Mouse (Mus musculus) mature B cell (primary cell): ENCODE data around the gene C1ql3.

Experiments used
- in situ Hi-C: fragments of 300-500 bp; cut with MboI; formaldehyde crosslinking; loops from 2 replicates; pipeline ENCODE4 v1.14.3; 2019

C1ql3 gene

GRCm38 (mm10) chr2:13011472-13011871, at the start of gene C1ql3:
C1ql3 (minus strand) TSS chr2:13011806.
- in situ Hi-C loops, result no loop called here

- in situ Hi-C loops, result no loop called here
These were observed 49.0 kb upstream of the C1ql3 start for GRCm38 (mm10) chr2:13060426-13061170.

DNA sequence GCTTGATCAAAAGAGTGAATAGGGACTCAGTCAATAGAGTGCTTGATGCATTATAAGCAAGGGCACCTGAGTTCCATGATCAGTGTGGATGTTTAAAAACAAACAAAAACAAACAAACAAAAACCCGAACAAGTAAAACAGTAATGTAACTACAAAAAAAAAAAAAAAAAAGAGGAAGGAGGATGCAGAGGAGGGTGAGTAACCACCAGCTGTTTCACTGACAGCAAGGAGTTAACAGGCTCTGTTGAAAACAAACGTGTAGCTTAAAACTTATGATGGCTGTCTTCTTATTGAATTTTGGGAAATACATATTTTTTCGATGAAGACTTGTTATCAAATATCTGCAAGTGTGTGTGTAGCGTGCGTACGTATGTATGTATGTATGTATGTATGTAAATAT, 37.0 kb upstream of the C1ql3 start:
- in situ Hi-C loops, result no loop called here

DNA sequence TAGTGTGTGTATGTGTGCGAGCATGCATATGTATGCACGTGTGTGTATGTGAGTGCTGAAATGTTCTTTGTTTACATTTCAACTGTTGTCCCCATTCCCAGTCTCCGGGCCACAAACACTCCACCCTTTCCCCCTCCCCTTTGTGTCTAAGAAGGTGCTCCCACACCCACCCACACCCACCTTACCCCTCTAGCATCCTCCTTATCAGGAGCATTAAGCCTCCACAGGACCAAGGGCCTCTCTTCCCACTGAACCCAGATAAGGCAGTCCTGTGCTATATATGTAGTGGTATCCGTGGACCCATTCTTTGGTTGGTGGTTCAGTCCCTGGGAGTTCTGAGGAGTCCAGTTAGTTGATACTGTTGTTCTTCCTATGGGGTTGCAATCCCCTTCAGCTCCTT, 32.9 kb upstream of the C1ql3 start:
- in situ Hi-C loops, result no loop called here

DNA sequence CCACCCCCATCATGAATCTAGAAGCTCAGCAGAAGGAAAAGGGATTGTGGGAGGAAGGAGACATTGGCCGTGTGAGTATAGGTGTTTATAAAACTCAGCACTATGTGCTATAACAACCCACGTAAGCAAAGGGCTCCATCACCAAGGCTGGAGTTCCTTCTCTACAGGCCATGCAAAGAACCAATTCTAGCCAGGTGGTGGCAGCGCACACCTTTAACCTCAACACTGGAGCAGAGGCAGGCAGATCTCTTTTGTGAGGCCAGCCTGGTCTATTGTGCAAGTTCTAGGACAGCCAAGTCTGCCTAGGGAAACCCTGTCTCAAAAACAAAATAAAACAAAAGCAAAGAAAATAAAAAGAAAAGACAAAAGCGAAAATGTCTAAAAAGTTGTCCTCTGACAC, 28.2 kb upstream of the C1ql3 start:
- in situ Hi-C loops, result no loop called here

GRCm38 (mm10) chr2:13038772-13039171, 27.2 kb upstream of the C1ql3 start:
- in situ Hi-C loops, result no loop called here

DNA sequence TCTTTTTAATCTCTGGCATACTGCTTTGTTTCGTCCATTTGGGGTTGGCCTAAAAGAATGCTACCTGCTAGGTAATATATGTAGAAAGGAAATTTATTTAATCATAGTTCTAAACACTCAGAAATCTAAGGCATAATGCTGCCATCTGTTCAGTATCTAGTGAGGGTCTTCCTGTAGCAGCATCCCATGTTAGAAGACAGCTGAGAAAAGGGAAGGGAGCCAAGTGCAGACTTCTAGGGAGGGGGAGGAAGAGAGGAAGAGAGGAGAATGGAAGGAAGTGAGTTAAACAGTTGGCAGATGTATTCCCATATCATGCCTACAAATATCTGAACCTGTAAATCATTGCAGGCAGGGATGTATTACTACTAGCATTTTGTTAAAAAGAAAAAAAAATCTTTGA, 7.3 kb upstream of the C1ql3 start:
- in situ Hi-C loops, result no loop called here

DNA sequence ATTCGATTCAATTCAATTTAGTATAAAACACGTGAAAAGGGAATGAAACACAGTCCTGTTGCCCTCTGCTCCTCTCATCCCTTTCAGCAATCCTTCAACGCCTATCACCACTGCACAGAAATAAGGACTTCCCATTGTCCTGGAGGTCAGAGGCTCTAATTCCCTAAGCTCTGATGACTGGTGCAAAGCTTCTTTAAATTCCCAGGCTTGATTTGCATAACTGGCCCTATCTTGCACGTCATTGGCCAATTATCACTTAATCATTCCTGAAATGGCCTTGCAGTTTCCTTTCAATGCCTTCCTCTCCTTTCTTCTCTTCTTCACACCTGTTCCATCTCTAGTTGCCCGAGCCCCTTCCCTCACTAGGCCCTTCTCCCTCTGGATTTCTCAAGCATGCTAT, 6.8 kb upstream of the C1ql3 start:
- in situ Hi-C loops, result no loop called here

- in situ Hi-C loops, result no loop called here
These were observed 367 bp upstream of the C1ql3 start for GRCm38 (mm10) chr2:13011973-13012372.

DNA sequence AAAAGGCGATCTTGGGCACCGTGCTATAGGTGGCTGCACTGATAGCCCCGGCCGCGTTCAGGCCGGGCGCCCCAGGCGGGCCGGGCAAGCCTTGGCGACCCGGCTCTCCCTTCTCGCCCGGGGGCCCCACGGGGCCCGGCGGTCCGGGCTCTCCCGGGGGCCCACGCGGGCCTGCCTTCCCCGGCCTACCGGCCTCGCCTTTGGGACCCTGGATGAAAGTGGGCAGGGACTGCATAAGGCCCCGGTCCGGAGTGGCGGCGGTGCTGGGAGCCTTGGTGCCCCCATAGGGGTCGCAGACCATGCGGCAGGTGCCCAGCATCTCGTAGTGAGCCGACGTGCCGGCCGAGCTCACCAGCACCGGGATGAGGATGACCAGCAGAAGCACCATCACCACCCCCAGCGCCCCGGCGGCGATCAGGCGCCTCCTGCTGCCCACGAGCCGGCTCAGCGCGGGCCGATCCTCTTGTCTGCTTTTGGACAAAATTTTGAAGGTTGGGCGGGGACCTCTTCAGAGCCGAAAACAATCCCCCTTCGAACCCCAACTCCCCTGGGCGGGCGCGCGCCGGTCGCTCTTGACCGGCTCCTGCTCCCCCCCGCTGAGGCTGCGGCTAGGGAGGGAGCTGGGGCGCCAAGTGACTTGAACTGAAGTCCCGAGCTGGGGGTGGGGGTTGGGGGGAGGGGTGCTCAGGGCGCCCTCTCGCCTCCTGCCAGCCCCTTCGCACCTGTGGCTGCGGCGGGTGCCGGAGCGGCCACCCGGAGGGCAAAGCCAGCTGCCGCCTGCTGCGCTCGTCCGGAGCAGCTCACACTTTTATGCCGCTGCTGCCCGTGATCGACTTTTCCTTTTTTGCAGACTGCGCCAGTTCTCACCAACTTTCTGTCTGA, 905 bp downstream of the C1ql3 start:
- in situ Hi-C loops, result no loop called here

DNA sequence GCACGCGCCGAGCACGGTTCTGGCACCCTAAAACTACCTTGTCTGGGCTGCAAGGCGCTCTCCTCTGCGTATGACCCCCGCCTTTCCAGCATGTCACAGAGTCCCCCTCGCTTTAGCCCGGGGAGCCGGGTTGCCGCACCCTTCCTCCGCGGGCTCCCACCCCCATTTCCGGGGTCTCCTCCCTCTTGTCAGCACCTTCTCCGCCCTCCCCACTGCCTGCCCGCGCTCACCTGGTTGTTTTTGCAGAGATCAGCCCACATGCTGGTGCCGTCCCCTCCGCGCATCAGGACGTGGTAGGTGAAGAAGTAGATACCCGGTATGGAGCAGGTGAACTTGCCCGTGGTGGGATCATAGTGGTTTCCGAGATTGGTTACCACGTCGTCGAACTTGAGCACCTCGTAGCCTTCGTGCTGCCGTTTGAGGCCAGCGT, 1.6 kb downstream of the C1ql3 start:
- in situ Hi-C loops, result no loop called here

DNA sequence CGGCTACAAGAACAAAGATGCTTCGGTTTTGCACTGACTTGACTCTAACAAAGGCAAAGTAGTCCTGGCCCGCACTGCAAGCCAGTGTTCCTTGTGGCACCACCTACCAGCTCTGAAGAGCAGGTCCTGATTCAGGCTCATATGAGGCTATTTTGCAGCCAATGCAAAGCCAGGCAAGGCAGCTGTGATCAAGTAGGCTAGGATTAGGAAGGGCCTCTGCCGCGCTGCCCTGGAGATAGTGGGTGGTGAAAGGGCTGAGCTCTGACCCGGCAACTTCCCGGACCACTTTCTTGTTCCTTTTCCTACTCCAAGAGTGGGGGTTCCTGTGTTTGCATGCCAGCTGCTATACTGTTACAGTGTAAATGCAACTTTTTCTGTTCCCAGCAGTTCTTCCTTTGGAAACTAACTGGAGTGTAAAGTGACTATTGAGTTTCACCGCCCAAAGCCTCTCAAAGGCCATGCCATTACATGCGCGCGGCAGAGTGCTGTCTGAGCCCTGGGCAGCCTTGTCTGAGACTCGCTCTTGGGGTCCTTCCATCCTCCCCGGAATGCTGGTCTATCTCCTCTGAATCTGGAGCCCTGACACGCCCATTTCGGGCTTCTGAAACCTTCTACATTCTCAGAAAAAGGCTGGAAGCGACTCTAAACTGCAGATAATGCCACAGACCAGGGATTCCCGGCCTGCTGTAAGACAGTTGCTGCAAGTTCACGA, 2.2 kb downstream of the C1ql3 start:
- in situ Hi-C loops, result no loop called here

DNA sequence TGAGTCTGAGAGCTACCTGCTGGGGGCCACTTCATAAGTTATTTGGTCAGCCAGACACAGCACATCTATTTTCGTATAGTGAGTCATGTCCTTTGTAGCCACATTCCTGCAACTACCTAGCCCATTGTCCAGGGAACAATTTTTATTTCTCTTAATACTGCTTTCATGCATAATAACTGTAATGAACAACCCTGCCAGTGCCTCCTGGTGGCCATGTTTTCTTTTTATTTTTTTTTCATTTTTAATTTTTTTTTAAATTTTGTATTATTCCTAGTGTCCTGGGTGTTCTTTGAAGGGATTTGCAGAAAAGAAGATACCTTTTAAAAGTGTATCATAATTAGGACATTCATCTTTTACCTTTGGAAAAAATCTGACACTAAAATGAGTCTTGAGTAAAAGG, 3.2 kb downstream of the C1ql3 start:
- in situ Hi-C loops, result no loop called here

- in situ Hi-C loops, result no loop called here
These were observed 11.6 kb downstream of the C1ql3 start for GRCm38 (mm10) chr2:13000026-13000425.

DNA sequence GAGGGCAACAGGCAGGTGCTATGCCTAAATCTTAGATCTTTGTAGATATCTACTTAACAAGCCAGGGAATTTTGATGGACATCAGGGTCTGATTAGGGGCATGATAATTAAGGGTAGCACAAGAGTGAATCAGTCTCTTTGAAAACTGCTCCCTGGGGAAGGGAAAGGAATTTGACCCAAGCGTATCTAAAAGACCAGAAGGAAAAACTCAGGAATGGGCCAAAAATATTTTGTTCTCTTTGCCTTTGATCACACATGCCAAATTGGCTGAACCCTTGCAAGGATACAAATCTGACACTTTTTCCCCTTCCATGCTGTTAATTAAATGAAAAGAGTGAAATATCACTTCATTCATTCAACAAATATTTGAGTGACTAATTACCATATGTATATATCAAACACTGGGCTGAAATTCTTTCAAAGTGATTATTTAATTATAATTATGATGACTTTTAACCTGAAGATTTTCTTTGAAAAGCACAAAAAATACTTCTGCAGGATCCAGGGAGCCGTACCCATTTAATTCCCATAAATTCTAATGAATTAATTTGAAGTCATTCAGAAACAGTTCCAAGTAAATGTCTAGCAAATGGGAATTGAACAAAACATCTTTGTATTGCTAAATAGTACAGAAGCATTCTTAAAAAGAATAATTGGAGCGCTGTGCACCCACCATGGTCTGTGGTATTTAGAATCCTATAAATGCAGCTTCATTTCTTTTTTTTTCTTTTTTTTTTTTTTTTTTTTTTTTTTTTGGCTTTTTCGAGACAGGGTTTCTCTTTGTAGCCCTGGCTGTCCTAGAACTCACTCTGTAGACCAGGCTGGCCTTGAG, 26.5 kb downstream of the C1ql3 start:
- in situ Hi-C loops, result no loop called here

- in situ Hi-C loops, result no loop called here
These were observed 32.8 kb downstream of the C1ql3 start for GRCm38 (mm10) chr2:12978771-12979170.

DNA sequence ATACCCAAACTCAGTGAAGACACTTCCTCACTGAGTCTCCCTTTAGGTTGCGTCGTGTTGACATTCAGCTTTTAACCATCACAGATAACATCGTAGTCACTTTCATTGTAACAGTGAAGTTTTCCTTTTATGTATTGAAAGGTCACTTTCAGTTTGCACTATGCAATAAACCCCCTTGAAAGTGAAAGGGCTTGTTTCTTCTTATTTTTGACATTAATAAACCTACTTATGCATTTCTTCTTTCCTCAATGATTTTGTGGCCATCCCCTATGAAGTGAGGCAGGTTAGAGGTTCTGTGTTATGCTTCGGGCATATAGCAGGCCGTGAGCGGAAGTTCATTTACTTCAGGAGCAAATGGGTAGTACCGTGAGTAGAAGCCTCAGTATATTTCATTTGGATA, 34.2 kb downstream of the C1ql3 start:
- in situ Hi-C loops, result no loop called here

DNA sequence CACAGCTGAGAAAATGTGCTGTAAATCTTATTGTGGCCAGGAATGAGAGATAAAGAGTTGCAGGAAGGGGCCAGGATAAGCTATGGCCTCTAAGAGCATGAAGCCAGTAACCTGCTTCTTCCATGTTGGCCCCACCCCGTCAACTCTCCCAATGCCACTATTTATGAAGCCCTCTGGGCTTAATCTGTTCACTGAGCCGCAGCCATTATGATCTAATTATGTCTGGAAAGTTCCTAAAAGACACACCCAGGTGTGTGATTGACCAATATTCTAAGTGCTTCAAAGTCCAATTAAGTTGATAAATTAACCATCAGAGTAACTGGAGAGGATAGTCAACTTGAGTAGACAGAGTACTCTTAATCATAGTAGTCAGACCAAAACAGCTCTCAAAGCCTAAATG, 37.9 kb downstream of the C1ql3 start:
- in situ Hi-C loops, result no loop called here

DNA sequence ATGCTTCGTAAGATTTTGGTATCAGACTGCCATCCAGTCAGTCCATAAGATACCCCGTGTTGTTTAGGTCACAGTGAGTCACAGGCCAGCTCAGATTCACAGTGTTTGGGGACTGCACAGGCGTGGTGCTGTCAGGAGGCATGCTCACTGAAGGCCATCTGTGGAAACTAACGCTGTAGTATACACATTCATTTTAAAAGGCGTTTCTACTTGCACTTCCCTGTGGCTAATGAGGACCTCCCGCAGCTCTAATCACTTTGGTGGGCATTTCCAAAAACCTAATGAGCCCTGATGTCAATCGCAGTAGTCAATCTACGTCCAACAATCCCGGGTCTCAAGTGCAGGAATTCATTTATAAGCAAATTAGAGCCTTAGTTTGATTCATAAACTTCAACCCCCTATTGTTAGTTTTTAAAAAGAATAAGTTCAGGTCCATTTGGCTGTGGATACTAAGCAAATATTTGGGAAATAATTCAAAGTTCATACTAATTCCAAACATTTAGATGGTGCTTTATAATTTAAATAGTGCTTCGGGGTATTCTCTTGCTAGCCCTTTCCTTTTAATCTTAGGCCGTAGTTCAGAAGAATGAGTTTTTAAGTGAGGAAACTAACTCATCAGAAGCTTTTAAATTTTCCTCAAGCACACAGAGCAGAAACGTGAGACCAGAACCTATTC, 41.4 kb downstream of the C1ql3 start:
- in situ Hi-C loops, result no loop called here

DNA sequence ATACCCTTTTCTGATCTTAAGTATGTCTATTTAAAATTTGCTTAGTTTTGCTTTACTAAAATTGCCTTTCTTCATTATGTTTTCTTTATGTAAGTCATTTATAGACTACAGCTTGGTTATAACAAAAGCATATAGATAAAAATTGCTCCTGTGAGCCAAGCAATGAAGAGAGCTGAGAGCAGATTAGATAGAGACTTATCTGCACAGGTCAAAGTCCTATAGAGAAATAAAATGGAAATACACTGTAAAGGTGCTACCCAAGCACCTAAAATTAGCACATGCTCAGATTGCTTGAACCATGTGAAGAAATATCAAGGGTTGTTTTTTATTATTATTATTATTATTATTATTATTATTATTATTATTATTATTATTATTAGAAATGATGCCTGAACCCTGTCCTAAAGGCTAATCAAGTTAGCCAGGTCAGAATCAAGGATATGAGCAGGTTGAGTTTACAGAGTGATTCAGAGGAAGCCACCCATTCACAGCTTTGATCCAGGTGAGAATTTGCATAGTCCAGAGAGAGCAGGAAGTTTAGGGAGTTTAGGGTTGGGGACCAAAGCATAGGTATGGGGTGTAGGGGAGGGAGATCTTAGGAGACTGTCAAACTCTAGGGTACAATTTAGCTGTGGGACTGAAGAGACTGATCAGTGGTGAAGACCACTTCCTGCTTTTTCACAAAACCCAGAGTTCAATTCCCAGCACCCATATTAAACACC, 54.7 kb downstream of the C1ql3 start:
- in situ Hi-C loops, result no loop called here
